Mouse (Mus musculus): Measurements from ENCODE around the gene Fam193b. TPM values are rescaled to one million over a fixed set of nuclear protein-coding genes. Genes with fewer than 3 reads are reported as not detected.

The Fam193b gene
- polyA plus RNA-seq, 1 experiment from 2014 or later = 22.5 TPM

GRCm38 (mm10) chr13:55563266-55563879 lies 7.5 kb downstream of the Fam193b start:
- 85% methylated on average over 7 of the region's 7 CpGs for WGBS
- no peak overlapping the region for H3K4me3 ChIP-seq (ENCODE audit: low read length)
- H3K9me3 ChIP-seq (ENCODE audit: control insufficient read depth, low read length) = no peaks in the 10 kb centered on the region
- peaks cover 3% of the 10 kb centered on the region; the same call in 1 of the 2 replicates for H3K36me3 ChIP-seq (ENCODE audit: control insufficient read depth, insufficient read depth, low read length)
- no peaks in the 10 kb centered on the region for H3K4me1 ChIP-seq (ENCODE audit: control insufficient read depth, insufficient read depth, low read length)
- ATAC-seq = no peak
- H3K9ac ChIP-seq (ENCODE audit: low read depth, low read length) = no peak overlapping the region
- H3K27me3 ChIP-seq (replicated peaks; ENCODE audit: control insufficient read depth, insufficient read depth, low read length) = no peaks in the 10 kb centered on the region
- no peak overlapping the region for H3K4me2 ChIP-seq (ENCODE audit: low read depth, low read length)
- no peak overlapping the region for H3K27ac ChIP-seq (ENCODE audit: low read length)

GRCm38 (mm10) chr13:55557499-55557898 lies 13.4 kb downstream of the Fam193b start:
- Histone ChIP-seq H3K4me2 (ENCODE audit: low read depth, low read length) (no peak overlapping the region), H3K9me3 (ENCODE audit: control insufficient read depth, low read length) (no peaks in the 10 kb centered on the region), H3K27ac (ENCODE audit: low read length) (no peak overlapping the region), H3K4me3 (ENCODE audit: low read length) (no peak overlapping the region), H3K36me3 (ENCODE audit: control insufficient read depth, insufficient read depth, low read length) (peaks cover 12% of the 10 kb centered on the region; the same call in 1 of the 2 replicates), H3K27me3 (replicated peaks; ENCODE audit: control insufficient read depth, insufficient read depth, low read length) (no peaks in the 10 kb centered on the region), H3K4me1 (ENCODE audit: control insufficient read depth, insufficient read depth, low read length) (no peaks in the 10 kb centered on the region), H3K9ac (ENCODE audit: low read depth, low read length) (no peak overlapping the region)
- 71% methylated on average over 6 of the region's 6 CpGs for WGBS
- no peak for ATAC-seq

GRCm38 (mm10) chr13:55555921-55556320 lies 15.0 kb downstream of the Fam193b start:
- 90% methylated on average over 9 of the region's 9 CpGs for WGBS
- H3K27me3 ChIP-seq (replicated peaks; ENCODE audit: control insufficient read depth, insufficient read depth, low read length) = no peaks in the 10 kb centered on the region
- no peak overlapping the region for H3K4me3 ChIP-seq (ENCODE audit: low read length)
- H3K9me3 ChIP-seq (ENCODE audit: control insufficient read depth, low read length) = no peaks in the 10 kb centered on the region
- H3K4me1 ChIP-seq (ENCODE audit: control insufficient read depth, insufficient read depth, low read length) = no peaks in the 10 kb centered on the region
- no peak overlapping the region for H3K27ac ChIP-seq (ENCODE audit: low read length)
- ATAC-seq = no peak
- H3K4me2 ChIP-seq (ENCODE audit: low read depth, low read length) = no peak overlapping the region
- H3K36me3 ChIP-seq (ENCODE audit: control insufficient read depth, insufficient read depth, low read length) = peaks cover 12% of the 10 kb centered on the region; the same call in 1 of the 2 replicates
- no peak overlapping the region for H3K9ac ChIP-seq (ENCODE audit: low read depth, low read length)

- no peak overlapping the region for H3K27ac ChIP-seq (ENCODE audit: low read length)
- ATAC-seq = no peak
- no peaks in the 10 kb centered on the region for H3K4me1 ChIP-seq (ENCODE audit: control insufficient read depth, insufficient read depth, low read length)
- 86% methylated on average over 15 of the region's 15 CpGs for WGBS
- peaks cover 3% of the 10 kb centered on the region for H3K36me3 ChIP-seq (ENCODE audit: control insufficient read depth, insufficient read depth, low read length)
- no peak overlapping the region for H3K4me3 ChIP-seq (ENCODE audit: low read length)
- no peak overlapping the region for H3K4me2 ChIP-seq (ENCODE audit: low read depth, low read length)
- H3K9me3 ChIP-seq (ENCODE audit: control insufficient read depth, low read length) = no peaks in the 10 kb centered on the region
- H3K9ac ChIP-seq (ENCODE audit: low read depth, low read length) = no peak overlapping the region
- no peaks in the 10 kb centered on the region for H3K27me3 ChIP-seq (replicated peaks; ENCODE audit: control insufficient read depth, insufficient read depth, low read length)
Measured at GRCm38 (mm10) chr13:55549061-55549460, 21.9 kb downstream of the Fam193b start.

- no peaks in the 10 kb centered on the region for H3K9me3 ChIP-seq (ENCODE audit: control insufficient read depth, low read length)
- peaks cover 5% of the 10 kb centered on the region for H3K36me3 ChIP-seq (ENCODE audit: control insufficient read depth, insufficient read depth, low read length)
- 90% methylated on average over 5 of the region's 5 CpGs for WGBS
- no peak overlapping the region for H3K9ac ChIP-seq (ENCODE audit: low read depth, low read length)
- H3K4me3 ChIP-seq (ENCODE audit: low read length) = no peak overlapping the region
- no peak overlapping the region for H3K27ac ChIP-seq (ENCODE audit: low read length)
- no peak for ATAC-seq
- H3K4me1 ChIP-seq (ENCODE audit: control insufficient read depth, insufficient read depth, low read length) = no peaks in the 10 kb centered on the region
- H3K27me3 ChIP-seq (replicated peaks; ENCODE audit: control insufficient read depth, insufficient read depth, low read length) = no peaks in the 10 kb centered on the region
- H3K4me2 ChIP-seq (ENCODE audit: low read depth, low read length) = no peak overlapping the region
Measured at GRCm38 (mm10) chr13:55548426-55548825, 22.5 kb downstream of the Fam193b start.

GRCm38 (mm10) chr13:55547916-55548315 lies 23.0 kb downstream of the Fam193b start:
- Histone ChIP-seq H3K4me3 (ENCODE audit: low read length) (no peak overlapping the region), H3K9me3 (ENCODE audit: control insufficient read depth, low read length) (no peaks in the 10 kb centered on the region), H3K9ac (ENCODE audit: low read depth, low read length) (no peak overlapping the region), H3K27ac (ENCODE audit: low read length) (no peak overlapping the region), H3K4me1 (ENCODE audit: control insufficient read depth, insufficient read depth, low read length) (no peaks in the 10 kb centered on the region), H3K27me3 (replicated peaks; ENCODE audit: control insufficient read depth, insufficient read depth, low read length) (no peaks in the 10 kb centered on the region), H3K4me2 (ENCODE audit: low read depth, low read length) (no peak overlapping the region), H3K36me3 (ENCODE audit: control insufficient read depth, insufficient read depth, low read length) (peaks cover 5% of the 10 kb centered on the region)
- 96% methylated on average over 2 of the region's 2 CpGs for WGBS
- ATAC-seq = no peak

- Histone ChIP-seq H3K9ac (ENCODE audit: low read depth, low read length) (no peak overlapping the region), H3K4me2 (ENCODE audit: low read depth, low read length) (no peak overlapping the region), H3K4me3 (ENCODE audit: low read length) (no peak overlapping the region), H3K9me3 (ENCODE audit: control insufficient read depth, low read length) (no peaks in the 10 kb centered on the region), H3K27me3 (replicated peaks; ENCODE audit: control insufficient read depth, insufficient read depth, low read length) (no peaks in the 10 kb centered on the region), H3K4me1 (ENCODE audit: control insufficient read depth, insufficient read depth, low read length) (no peaks in the 10 kb centered on the region), H3K36me3 (ENCODE audit: control insufficient read depth, insufficient read depth, low read length) (peaks cover 11% of the 10 kb centered on the region), H3K27ac (ENCODE audit: low read length) (no peak overlapping the region)
- no peak for ATAC-seq
- 86% methylated on average over 6 of the region's 6 CpGs for WGBS
Measured at GRCm38 (mm10) chr13:55544792-55545191, 26.1 kb downstream of the Fam193b start.

- Histone ChIP-seq H3K27ac (ENCODE audit: low read length) (no peak overlapping the region), H3K9ac (ENCODE audit: low read depth, low read length) (no peak overlapping the region), H3K27me3 (replicated peaks; ENCODE audit: control insufficient read depth, insufficient read depth, low read length) (no peaks in the 10 kb centered on the region), H3K4me1 (ENCODE audit: control insufficient read depth, insufficient read depth, low read length) (no peaks in the 10 kb centered on the region), H3K4me3 (ENCODE audit: low read length) (no peak overlapping the region), H3K4me2 (ENCODE audit: low read depth, low read length) (no peak overlapping the region), H3K9me3 (ENCODE audit: control insufficient read depth, low read length) (no peaks in the 10 kb centered on the region), H3K36me3 (ENCODE audit: control insufficient read depth, insufficient read depth, low read length) (peaks cover 14% of the 10 kb centered on the region)
- WGBS = 93% methylated on average over 8 of the region's 8 CpGs
- ATAC-seq = no peak
Measured at GRCm38 (mm10) chr13:55543447-55543846, 27.5 kb downstream of the Fam193b start.

- WGBS = 95% methylated on average over 4 of the region's 4 CpGs
- peaks cover 14% of the 10 kb centered on the region for H3K36me3 ChIP-seq (ENCODE audit: control insufficient read depth, insufficient read depth, low read length)
- no peak overlapping the region for H3K4me2 ChIP-seq (ENCODE audit: low read depth, low read length)
- H3K4me1 ChIP-seq (ENCODE audit: control insufficient read depth, insufficient read depth, low read length) = no peaks in the 10 kb centered on the region
- H3K27ac ChIP-seq (ENCODE audit: low read length) = no peak overlapping the region
- no peaks in the 10 kb centered on the region for H3K27me3 ChIP-seq (replicated peaks; ENCODE audit: control insufficient read depth, insufficient read depth, low read length)
- H3K9ac ChIP-seq (ENCODE audit: low read depth, low read length) = no peak overlapping the region
- no peak for ATAC-seq
- no peaks in the 10 kb centered on the region for H3K9me3 ChIP-seq (ENCODE audit: control insufficient read depth, low read length)
- H3K4me3 ChIP-seq (ENCODE audit: low read length) = no peak overlapping the region
Measured at GRCm38 (mm10) chr13:55542891-55543290, 28.0 kb downstream of the Fam193b start.

GRCm38 (mm10) chr13:55540933-55541332 lies 30.0 kb downstream of the Fam193b start:
- ATAC-seq = no peak
- Histone ChIP-seq H3K27ac (ENCODE audit: low read length) (no peak overlapping the region), H3K9ac (ENCODE audit: low read depth, low read length) (no peak overlapping the region), H3K4me3 (ENCODE audit: low read length) (no peak overlapping the region), H3K4me1 (ENCODE audit: control insufficient read depth, insufficient read depth, low read length) (peaks cover 5% of the 10 kb centered on the region; the same call in 1 of the 2 replicates), H3K27me3 (replicated peaks; ENCODE audit: control insufficient read depth, insufficient read depth, low read length) (no peaks in the 10 kb centered on the region), H3K4me2 (ENCODE audit: low read depth, low read length) (no peak overlapping the region), H3K9me3 (ENCODE audit: control insufficient read depth, low read length) (no peaks in the 10 kb centered on the region), H3K36me3 (ENCODE audit: control insufficient read depth, insufficient read depth, low read length) (peaks cover 14% of the 10 kb centered on the region)
- 88% methylated on average over 2 of the region's 2 CpGs for WGBS
